Mouse (Mus musculus): Measurements from ENCODE around the gene Ss18l2.
A peak's percentile ranks its signal among the peaks of the same experiment; 100 is the strongest.

Gene Ss18l2

DNA sequence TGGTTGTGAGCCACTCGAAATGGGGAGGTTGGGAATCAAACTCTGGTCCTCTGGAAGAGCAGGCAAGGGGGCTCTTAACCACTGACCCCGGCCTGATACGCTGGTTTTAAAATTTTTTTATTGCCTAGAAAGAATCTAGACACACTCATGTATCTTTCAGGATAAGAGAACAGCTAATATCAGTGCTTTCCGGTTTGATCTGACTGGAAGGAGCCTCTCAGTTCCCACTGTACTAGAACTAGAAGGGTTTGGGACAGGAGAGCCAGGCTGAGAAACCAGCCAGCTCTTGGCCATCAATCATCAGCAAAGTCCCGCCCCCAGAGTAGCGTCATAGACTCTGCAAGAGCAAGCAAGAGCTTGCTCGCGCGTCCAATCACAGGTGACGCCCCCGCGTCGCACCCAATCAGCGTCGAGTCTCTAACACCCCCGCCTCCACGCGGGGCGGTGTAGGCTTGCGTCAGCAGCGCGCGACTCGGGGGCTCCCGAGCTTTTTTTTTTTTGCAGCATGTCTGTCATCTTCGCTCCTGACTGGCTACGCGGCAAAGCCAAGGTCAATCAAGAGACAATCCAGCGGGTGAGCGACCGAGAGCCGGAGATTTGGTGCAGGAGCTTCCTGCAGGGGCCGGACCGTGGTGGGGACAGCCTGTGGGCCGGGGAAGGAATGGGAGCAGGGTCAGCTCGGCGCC, at the start of gene Ss18l2:
TSS of gene Ss18l2 (plus strand) at position 432 of the 686 bp plus-strand sequence.
- peak; percentile 94 for DNase-seq (ENCODE audit: low spot score)

GRCm38 (mm10) chr9:121663467-121663866, 46.7 kb upstream of the Ss18l2 start:
- no peak for DNase-seq (ENCODE audit: low spot score)

DNA sequence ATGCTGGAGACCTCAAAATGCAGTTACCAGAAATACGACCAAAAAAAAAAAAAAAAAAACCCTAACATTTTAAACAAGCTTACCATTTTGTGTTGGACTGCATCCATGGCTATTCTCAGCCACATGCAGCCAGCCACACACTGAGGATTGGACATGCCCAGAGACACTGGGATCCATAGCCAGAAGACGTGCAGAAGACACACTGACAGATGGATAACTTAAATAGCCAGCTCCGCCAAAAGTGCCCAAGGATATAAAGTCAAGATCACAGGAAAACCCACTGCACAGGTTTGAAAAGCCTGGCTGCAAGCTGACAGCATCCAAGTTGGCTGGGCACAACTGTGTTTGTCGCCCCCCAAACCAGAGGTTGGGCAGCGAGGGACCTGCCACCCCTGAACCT, 46.0 kb upstream of the Ss18l2 start:
- DNase-seq (ENCODE audit: low spot score) = no peak

GRCm38 (mm10) chr9:121666957-121667630, 43.0 kb upstream of the Ss18l2 start:
- DNase-seq (ENCODE audit: low spot score) = no peak

DNA sequence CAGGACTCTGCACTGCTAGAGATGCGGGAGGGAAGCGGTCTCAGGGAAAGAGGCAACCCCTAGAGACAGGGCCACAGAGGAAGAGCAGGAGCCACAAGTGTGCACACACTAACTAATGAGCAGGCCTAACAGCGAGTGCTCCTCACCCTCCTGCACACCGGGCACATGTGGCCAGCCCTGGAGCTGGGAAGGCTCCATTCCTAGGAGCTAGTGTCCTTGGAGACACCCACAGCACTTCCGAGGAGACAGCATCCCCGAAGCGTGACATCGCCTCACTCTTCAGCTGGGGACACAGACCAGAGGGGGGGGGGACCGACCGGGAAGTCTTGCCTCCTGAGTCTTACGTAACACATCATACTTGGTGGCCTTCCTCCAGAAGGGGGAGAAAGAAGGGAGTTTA, 42.3 kb upstream of the Ss18l2 start:
- no peak for DNase-seq (ENCODE audit: low spot score)

GRCm38 (mm10) chr9:121669348-121669791, 40.8 kb upstream of the Ss18l2 start:
- DNase-seq (ENCODE audit: low spot score) = peak; percentile 50

DNA sequence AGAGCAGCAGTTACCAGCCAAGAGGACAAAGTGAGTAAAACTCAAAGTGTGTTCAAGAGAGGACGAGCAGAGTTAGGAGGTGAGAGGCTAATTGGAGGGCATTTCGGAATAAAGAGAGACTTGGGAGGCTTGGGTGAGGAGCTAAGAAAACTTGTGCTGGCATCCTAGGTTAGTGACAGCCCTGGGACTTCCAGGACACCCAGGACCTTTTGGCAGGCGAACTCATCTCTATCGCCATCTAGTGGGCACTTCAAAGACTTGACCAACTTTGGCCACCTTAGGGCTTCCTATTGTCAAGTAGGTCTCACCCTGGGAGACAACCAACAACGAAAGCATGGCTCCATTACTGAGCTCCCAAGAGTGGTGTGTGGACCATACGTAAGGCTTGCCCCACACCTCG, 38.8 kb upstream of the Ss18l2 start:
- DNase-seq (ENCODE audit: low spot score) = no peak

GRCm38 (mm10) chr9:121672311-121672710, 37.8 kb upstream of the Ss18l2 start:
- no peak for DNase-seq (ENCODE audit: low spot score)

DNA sequence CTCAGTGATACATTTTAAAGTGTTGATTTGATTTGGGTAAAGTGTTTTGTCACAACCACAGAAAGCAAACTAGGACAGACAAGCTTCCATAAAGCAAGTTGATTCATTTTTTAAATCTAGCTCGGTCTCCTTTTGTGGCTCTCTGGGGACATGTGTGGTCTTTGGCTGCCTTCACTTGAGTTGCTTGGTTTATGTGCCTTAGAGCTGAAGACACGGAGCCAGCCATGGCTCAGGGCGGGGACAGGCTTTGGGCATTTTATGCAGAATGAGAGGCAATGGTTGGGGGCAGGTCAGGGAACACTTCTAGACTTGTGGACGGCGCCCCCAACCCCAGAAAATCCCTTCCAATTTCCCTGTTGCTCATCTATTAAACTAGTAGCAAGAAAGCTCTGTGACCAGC, 36.4 kb upstream of the Ss18l2 start:
- no peak for DNase-seq (ENCODE audit: low spot score)

- no peak for DNase-seq (ENCODE audit: low spot score)
These were observed 35.1 kb upstream of the Ss18l2 start for GRCm38 (mm10) chr9:121675011-121675410.

DNA sequence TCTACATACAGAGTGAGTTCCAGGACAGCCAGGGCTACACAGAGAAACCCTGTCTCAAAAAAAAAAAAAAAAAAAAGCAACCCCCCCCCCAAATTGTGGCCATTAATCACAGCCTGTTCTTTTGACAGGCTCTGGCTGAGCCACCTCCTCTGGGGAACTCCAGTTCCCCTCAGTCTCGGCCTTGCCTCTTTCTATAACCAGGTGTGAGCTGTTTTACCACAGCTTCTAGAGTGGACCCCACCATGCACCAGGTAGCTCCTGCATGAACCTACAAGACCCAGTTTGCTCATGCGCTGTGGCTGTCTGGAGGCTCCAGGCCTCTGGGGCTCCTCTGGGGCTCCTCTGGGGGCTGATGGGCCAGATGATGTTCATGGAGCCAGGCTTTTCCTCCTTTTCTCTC, 34.6 kb upstream of the Ss18l2 start:
- DNase-seq (ENCODE audit: low spot score) = no peak

DNA sequence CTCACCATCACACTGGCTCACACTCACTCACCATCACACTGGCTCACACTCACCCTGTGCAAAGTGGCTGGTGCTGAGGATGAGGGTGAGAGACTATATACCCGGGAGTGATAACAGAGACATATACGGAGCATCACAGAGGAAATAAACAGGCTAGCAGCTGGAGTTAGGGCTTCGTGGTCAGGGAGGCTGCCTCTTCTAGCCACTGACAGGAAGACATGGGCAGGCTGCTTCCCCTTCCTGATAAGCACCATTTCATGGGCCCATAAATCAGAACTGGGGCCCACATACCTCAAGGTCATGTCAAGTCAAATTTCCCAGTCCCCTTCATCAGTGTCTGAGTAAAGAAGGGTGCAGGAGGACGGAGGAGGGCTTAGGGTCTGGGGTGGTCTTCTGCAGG, 33.1 kb upstream of the Ss18l2 start:
- no peak for DNase-seq (ENCODE audit: low spot score)

DNA sequence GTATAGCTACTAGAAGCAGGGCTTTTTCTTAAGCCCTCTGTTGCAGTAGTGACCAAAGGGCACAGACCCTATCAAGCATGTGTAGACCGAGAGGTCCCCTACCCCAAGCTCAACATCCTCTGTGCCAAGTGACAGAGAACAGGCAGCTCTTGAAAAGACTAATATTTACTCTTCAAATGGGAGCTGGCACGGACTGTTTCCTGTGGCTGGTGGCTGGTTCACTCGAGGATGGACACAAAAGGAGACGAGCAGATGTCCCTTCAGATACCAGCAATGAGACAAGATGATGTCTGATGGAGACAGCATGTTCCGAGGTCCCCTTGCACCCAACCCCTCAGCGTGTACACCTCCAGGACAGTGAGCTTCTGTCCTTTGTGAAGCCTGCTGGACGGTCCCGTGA, 32.7 kb upstream of the Ss18l2 start:
- DNase-seq (ENCODE audit: low spot score) = no peak

DNA sequence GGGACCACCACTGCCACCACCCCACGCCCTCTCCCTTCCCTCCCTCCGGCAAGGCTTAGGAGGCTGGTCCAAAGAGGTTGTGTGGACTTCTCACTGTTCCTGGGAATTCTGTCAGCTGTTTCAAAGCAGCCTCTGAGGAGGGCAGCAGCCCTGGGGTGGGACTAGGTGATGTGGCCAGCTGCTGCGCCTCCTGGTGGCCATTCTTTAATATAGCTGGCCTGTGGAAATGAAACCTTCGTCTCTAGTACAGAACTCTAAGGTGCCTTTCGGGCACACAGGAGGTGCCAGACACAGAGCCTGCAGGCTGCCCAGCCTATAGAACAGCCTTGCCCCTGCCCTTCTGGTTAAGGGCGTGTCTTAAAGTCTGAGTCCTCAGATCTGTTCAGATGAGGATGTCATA, 30.6 kb upstream of the Ss18l2 start:
- DNase-seq (ENCODE audit: low spot score) = no peak

DNA sequence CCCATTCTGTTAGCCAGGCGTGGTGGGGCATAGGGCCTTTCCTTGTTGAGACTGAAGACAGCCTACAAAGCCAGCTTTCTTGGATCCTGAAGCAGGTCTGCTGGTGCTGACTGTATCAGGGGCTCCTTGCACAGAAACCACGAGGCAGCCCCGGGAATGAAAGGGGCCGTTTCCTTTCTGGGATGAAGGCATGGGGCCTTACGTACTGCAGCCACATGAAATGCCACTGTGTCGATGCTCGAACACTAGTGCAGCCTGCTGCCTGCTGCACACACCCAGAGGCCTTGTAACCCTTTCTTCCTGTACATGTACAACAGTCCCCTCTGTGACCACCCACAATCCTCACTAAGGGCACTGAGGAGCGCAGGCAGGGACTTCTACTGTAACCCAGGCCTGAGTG, 28.9 kb upstream of the Ss18l2 start:
- DNase-seq (ENCODE audit: low spot score) = no peak

DNA sequence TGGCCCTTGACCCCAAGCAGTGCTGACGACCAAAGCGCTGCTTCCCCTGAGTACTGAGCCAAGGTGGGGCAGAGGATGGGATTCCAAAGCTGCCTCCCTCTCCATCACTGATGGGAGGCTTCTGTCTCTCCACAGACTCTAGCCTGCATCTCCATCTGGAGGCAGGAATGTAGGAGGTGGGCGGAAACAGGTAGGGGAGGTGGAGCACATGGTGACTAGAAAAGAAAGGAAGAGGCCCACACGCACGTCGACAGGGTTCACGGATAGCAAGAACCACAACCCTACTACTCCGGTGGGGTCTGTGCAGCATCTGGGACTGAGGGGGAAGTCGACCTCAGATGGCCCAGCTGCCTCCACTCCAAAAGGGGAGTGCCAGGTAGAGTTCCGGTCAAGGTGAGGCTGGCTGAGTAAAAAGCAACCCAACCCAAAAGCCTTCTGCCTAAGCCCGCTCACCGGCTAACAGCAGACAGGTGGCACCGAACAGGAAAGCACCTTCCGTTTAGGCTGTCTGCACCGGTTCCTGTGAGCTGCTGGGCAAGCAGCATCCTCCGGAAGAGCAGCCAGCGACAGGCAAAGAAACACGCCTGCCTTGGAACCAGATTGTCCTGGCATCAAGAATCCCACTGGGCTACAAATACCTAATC, 28.0 kb upstream of the Ss18l2 start:
- DNase-seq (ENCODE audit: low spot score) = no peak

DNA sequence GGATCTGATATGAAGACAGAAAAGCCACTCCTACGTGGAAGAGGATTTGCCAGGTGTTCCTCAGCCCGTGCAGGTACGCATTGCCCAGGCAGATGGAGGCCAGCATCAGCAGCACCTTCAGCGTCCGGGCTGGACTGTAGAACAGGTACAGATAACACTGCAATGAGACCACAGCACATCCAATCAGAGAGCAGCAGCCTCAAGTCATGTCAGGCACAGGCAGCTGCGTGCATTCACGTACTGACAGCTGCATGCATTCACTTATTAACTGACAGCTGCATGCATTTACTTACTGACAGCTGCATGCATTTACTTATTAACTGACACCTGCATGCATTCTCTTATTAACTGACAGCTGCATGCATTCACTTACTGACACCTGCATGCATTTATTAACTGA, 25.4 kb upstream of the Ss18l2 start:
- DNase-seq (ENCODE audit: low spot score) = no peak

- DNase-seq (ENCODE audit: low spot score) = no peak
These were observed 19.9 kb upstream of the Ss18l2 start for GRCm38 (mm10) chr9:121690200-121690651.

GRCm38 (mm10) chr9:121690734-121691133, 19.4 kb upstream of the Ss18l2 start:
- no peak for DNase-seq (ENCODE audit: low spot score)

DNA sequence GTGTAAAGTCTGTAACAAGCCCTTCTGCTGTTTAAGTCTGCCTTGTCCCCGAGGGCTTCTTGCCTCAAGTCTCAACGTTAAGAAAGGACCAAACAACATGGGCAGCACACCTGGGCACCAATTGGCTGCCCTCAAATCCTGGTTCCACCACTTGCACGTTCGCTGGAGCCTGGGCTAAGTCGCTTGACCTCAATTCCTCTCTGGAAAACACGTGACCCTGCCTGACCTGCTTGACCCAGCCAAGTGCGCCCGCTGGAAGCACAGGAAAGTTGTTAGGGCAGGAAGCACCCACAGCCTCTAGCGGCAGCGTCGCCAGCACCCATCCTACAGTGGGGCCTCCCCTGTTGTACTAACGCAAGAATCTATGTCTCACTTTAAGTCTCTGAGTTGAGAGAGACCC, 15.4 kb upstream of the Ss18l2 start:
- no peak for DNase-seq (ENCODE audit: low spot score)

- DNase-seq (ENCODE audit: low spot score) = no peak
These were observed 13.5 kb upstream of the Ss18l2 start for GRCm38 (mm10) chr9:121696626-121697025.

GRCm38 (mm10) chr9:121697150-121698049, 12.7 kb upstream of the Ss18l2 start:
- no peak for DNase-seq (ENCODE audit: low spot score)

Data from ovary, postnatal 10 days (tissue).